Mouse (Mus musculus) B cell, adult (primary cell): Measurements from ENCODE around the gene Hspa14. TPM values are rescaled to one million over a fixed set of nuclear protein-coding genes. Genes with fewer than 3 reads are reported as not detected.

Experiments used
- total RNA-seq: library from RNA; stranded (reverse); gene quantifications from 4 replicates; pipeline ENCODE4 v1.2.4, GENCODE M21; 2023; ENCODE audit not compliant: inconsistent age

Hspa14 gene
- total RNA-seq, result 171 to 197 TPM (median 182 TPM) in 4 replicates

GRCm38 (mm10) chr2:3512552-3513454, at the start of gene Hspa14, which contains the start of the genes Gm45902 and Cdnf:
Gene Hspa14, minus strand, starts transcription at chr2:3512814.
Gene Gm45902, minus strand, starts transcription at chr2:3512790.
Gene Cdnf, plus strand, starts transcription at chr2:3513030.

GRCm38 (mm10) chr2:3474861-3475283, 37.7 kb downstream of the Hspa14 start, which contains the start of gene Suv39h2:
Gene Suv39h2, minus strand, starts transcription at chr2:3475031.

Other genes with a start within 250 kb of the Hspa14 start
- 28.5 to 30.6 TPM (median 29.8 TPM) in 4 replicates for gene Nmt2, start 228.6 kb downstream of the Hspa14 start, total RNA-seq
- gene Rpp38, start 180.2 kb downstream of the Hspa14 start, total RNA-seq, result 3.2 to 5.2 TPM (median 4.3 TPM) in 4 replicates
- not detected in 4 replicates for gene Acbd7, start 176.6 kb downstream of the Hspa14 start, total RNA-seq
- gene Olah, start 115.6 kb downstream of the Hspa14 start, total RNA-seq, result not detected in 4 replicates
- 1.0 to 3.5 TPM (median 1.6 TPM) in 4 replicates for gene Meig1, start 90.2 kb downstream of the Hspa14 start, total RNA-seq
- gene Dclre1c, start 88.7 kb downstream of the Hspa14 start, total RNA-seq, result 60.4 to 82.5 TPM (median 72.7 TPM) in 4 replicates
- gene Suv39h2, start 37.8 kb downstream of the Hspa14 start, total RNA-seq, result 1.5 to 3.0 TPM (median 2.5 TPM) in 4 replicates
- gene Gm45902, start within 50 bp of the Hspa14 start, total RNA-seq, result 36.8 to 41.9 TPM (median 37.8 TPM) in 4 replicates
- gene Cdnf, start 216 bp upstream of the Hspa14 start, total RNA-seq, result 0.54 to 1.4 TPM (median 0.96 TPM) in 4 replicates
- 364 to 402 TPM (median 379 TPM) in 4 replicates for gene Fam107b, start 57.7 kb upstream of the Hspa14 start, total RNA-seq